Mouse (Mus musculus): ENCODE measurements around the gene Uvssa.

- TF ChIP-seq CTCF (IDR thresholded peaks at IDR 0.05; ENCODE audit: low read depth, low read length) (no peak), POLR2A (IDR thresholded peaks at IDR 0.05; ENCODE audit: extremely low read depth, insufficient read depth, low read length) (peak; percentile 75)
These were observed 42.9 kb upstream of the Uvssa start, which contains the start of gene Maea for GRCm38 (mm10) chr5:33335273-33335976.

Data from liver, adult 2 months (tissue).